Mouse (Mus musculus) neural tube, embryonic 10.5 days (tissue): Measurements from ENCODE around the gene Wdr1.
A peak's percentile ranks its signal among the peaks of the same experiment; 100 is the strongest.
"Not testable (repeated sequence)": the region's sequence is repeated elsewhere in the genome, so short reads cannot be mapped to it uniquely, and the experiment has no call there.

Experiments used
- DNase-seq: peaks from one replicate; pipeline ENCODE4 v3.0.0-alpha.2; 2017; ENCODE audit warnings: low spot score; ENCODE audit errors: extremely low spot score

Gene Wdr1

DNA sequence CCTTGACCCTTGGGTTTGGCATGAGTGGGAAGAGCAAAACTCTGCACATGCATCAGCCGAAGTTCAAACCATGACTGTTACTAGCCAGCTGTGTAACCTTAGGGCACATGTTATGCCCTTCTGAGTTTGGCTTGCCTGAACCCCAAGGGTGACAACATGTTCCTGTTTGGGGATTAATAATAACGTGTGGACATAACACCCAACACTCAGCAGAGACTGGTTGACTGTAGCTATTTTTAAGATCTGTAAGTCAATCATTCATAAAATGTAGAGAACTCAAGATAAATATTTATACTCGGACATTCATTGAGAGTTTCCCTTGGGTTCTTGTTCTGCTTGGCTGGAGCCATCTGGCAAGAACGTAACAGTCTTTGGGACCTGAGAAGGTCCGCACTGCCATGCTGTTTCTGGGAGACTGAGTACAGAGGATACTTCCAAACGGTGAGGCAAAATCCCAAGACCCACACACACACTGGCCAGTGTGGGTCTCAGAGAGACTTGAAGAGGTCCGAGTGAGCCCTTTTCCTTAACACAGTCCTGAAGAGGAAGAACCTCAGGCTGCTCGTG lies 66.4 kb downstream of the Wdr1 start:
- DNase-seq, result no peak

- DNase-seq, result no peak
Observed at GRCm38 (mm10) chr5:38493890-38494289, 69.1 kb downstream of the Wdr1 start.

DNA sequence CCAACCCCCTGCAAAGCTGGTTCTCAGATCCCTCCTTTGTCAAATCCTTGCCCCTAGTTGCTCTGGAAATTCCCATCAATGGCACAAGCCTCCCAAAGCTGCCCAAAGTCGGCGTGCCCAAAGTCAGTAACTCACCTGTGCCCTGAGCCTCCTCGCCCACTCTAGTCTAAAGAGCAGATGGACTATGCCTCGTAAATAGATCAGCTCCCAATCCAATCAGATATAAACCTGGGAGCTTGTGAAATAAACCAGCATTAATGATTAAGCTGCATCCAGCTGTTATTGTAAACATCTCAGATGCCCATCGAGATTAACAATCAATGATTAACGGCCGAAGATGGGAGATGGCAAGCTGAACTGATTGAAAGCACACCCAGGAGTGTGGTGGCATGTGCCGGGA lies 71.3 kb downstream of the Wdr1 start:
- DNase-seq, result no peak

DNA sequence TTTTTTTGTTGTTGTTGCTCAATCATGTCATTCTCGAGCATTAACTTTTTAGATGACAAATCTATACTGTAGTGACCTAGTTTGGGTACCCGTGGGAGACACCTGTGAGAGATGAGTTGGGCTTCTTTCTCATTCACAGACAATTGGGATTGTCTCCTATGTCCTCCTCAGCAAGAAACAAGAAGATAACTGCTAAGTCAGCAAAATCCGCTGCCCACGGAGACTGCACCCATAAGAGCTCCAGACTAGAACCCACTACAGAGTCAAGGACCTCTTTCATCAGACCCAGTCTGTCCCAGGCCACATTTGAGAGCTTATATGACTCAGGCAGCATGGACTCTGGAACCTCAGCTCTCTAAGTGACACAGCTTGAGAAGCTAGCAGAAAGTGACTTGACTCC lies 73.3 kb downstream of the Wdr1 start:
- no peak for DNase-seq

GRCm38 (mm10) chr5:38488673-38489615 lies 74.1 kb downstream of the Wdr1 start:
- no peak for DNase-seq

GRCm38 (mm10) chr5:38488026-38488425 lies 75.0 kb downstream of the Wdr1 start:
- no peak for DNase-seq

DNA sequence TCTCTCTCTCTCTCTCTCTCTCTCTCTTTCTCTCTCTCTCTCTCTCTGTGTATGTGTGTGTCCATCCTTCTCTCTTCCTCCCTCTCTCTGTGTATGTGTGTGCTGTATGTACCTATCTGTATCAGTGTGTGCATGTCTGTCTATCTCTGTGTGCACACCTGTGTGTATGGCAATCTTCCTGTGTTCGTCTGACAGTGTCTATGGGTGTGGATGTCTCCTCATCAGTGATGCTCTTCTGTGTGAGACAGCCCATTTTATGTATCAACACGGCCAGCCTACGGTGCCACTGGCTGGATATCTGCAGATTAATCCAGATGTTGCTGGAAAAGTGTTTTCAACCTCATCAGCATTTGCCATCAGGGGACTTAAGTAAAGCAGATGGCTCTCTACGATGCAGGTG lies 75.8 kb downstream of the Wdr1 start:
- no peak for DNase-seq

- DNase-seq, result no peak
Observed at GRCm38 (mm10) chr5:38485946-38486345, 77.1 kb downstream of the Wdr1 start.

DNA sequence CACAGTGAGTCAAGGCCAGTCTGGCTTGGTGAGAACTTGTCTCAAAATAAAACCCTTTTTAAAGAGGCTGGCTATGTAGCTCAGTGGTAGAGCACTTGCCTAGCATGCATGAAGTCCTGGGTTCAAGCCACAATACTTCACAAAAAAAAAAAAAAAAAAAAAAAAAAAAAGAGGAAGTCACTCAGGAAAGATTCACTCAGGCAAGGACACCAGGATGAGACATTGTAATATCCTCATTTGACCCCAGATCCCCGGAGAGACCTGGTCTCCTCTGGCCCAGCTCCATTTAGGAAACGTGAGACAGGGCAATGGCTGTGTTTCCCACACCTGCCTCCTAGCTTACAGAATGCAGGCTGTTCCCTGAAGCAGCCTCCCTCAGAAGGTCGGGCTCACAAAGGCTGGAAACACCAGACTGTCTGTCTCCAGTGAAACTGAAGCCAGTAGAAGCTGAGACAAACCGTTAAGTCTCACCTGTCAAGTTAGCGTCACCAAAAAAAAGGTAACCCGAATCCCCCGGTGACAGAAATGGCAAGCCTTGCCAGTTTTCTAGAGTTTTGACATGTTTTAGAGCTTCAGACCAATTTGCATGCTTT lies 79.4 kb downstream of the Wdr1 start:
- DNase-seq, result no peak

DNA sequence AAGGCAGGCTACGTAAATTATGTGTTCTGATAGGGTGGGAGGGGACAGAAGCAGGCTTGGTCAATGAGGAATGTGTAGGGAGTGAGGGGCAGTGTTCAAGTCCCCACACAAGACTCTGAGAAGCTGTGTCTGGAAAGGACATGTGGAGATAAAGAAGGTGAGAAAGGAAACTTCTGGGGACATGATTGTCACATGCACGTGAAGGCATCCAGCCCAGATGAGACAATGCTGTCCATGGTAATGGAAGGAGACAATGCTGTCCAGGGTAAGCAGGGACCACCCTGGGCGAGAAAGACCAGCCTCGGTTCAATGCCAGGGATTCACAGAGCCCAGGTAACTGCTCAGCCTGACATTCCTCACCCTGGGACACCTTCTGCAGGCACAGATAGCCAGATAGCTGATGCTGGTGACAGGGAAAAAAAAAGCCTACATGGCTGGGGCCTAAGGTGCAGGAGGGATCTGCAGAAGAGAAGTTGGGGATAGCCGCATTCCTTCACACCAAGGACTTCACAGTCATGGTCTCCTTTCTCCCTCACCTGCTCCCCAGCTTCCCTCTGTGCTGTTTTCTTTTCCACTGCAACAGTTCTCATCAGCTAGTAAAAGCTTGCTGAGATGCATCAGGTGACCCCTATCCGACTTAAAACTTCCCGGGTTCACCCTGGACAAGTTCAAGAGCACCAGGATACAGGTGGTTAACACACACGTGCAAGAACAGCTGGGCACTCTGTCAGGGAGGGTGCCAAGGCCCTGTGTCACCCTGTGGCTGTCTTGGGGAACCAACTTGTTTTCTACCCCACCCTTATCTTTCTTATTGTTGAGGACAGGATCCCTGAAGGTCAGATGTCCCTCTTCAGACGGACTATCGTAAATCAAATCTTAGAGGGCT lies 82.0 kb downstream of the Wdr1 start:
- DNase-seq, result no peak

GRCm38 (mm10) chr5:38479908-38480725 lies 82.9 kb downstream of the Wdr1 start:
- peak; percentile 51 for DNase-seq

GRCm38 (mm10) chr5:38479545-38479907 lies 83.5 kb downstream of the Wdr1 start:
- not testable (repeated sequence) for DNase-seq

DNA sequence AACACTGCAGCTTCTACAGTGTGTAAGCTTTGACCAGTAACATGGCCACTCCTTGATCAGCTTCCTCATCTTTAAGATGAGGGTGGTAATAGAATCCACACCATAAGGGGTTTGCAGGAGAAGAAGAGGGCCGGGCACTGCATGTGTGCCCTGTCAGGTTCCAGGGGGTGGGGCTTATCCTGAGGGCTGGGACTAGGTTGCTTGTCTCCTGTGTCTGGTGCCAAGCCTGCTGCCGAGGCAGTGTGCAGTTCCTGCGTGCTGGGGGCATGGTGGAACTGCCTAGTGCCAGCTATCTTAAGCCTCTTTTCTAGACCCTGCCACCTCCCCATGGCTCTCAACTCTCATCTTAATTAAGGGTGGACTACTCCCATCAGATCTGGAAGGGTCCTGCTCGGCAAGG lies 84.0 kb downstream of the Wdr1 start:
- DNase-seq, result no peak

DNA sequence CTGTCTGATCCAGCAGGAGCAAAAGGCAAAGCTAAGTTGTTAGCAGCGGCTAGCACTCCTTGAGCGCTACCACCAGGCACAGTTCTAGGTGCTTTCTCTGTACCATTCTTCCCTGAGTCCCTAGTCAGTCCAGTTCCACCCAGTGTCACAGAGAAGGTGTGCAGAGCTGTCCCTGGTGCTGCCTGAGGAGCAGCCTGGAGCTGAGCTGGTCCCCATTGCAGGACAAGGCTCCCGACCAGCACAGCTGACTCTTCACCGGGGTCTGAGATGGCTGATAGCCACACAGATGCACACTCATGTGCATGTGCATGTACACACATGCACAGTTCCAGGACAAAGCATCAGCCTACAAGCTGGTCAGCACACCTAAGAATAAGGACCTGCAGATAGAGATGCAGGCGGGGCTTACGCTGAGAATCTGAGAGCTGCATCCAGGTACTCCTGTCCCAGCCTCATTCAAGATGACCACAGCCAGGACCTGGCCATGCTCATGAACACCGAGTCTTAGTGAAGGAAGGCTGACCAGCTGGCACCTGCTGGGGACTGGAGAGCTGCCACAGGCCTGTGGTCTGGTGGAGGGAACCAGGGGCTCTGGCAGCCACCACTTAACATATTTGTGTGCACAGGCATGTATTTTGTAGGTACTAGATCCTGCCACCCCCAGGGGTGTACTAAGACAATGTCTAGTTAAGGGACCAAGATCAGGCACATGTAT lies 85.1 kb downstream of the Wdr1 start:
- no peak for DNase-seq

DNA sequence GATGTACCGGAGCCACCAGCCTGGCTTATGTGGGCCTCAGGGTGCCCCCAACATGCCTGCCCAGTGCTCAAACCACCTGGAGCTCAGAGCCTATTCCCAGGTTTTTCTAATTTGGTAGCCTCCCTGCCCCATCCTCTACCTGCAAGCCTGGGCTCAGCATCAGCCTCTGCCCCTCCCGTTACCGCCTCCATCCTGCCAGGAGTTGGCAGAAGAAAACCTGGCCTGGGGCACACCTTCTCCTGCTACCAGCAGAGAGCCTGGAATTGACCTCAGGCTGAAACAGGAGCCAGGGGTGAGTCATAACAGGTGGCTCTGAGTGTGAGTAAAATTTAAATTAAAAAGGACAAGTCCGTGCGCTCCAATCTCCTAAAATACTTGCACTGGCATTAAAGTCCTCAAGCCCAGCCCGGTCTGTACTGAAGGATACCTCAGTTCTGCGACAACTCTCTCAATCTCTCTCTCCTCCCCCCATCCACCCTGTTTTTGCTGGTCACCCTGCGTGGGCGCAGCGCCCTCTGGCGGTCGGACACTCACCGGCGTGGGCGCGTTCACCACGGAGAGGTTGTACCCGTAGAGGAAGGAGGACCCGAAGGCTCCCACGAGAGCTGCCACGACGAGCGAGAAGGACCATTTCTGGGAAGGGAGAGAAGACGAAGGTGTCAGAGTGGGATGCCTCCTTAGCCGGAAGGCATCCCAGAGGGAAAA lies 86.0 kb downstream of the Wdr1 start:
- no peak for DNase-seq
